Mouse (Mus musculus) T-cell, adult 2 months (primary cell): ENCODE results near the gene Lyg2.

Experiments used
- DNase-seq: peaks from one replicate; pipeline ENCODE4 v3.0.0; 2022; ENCODE audit warnings: low spot score

The Lyg2 gene

DNA sequence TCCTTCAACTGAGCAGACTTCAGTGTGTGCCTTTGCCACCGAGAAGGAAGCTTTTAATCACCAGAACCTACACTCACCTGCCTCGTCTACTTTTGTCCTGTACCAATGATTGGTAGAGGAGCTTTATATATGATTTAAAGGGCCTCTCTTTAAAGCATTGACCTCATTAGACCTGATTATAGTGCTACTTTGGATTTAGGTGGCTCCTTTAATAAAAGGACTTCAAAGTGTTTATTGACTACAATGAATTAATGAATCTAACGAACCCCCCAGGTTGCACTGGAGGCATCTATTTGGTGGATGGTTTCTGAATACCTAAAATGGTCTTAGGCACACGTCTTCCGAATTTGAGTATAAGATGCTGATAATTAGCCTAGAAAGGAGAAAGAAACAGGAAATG lies at the start of gene Lyg2:
TSS of gene Lyg2 (minus strand) at position 101 of the 400 bp plus-strand sequence.
- DNase-seq, result no peak

DNA sequence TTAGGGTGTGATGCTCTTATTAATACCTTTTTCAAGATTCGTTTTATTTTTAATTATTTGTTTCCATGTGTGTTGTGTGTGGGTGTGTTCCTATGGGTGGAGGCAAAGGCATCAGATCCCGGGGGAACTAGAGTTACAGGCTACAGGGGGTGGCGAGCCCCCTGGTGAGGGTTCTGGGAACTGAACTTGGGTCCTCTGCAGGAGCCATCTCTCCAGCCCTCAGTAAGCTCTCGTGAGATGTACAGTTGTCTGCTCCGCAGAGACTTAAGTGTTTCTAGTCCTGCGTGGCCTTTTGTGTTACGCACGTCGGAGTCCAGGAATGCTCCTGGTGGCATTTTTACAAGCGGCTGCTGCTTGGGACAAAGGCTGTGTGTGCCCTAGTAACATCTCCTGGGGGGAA lies 49.3 kb upstream of the Lyg2 start:
- no peak for DNase-seq

DNA sequence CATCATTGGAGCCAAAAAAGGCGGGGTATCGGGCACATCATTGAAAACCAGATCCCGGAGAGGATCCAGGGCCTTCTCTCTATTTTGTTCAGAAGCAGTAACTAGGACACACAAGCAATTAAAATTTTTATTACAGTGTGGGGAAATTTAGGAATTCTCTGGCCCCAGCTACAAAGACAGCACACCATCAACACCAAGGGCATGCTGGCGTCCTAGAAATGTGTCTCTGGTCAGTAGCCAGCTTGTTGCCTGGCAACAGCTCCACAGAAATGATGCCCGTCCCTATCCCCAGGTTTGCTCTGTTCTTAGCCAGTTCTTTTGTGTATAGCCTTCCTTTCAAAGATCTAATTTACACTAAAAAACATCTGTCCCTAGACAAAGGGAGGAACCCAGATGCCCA lies 43.2 kb upstream of the Lyg2 start:
- no peak for DNase-seq

DNA sequence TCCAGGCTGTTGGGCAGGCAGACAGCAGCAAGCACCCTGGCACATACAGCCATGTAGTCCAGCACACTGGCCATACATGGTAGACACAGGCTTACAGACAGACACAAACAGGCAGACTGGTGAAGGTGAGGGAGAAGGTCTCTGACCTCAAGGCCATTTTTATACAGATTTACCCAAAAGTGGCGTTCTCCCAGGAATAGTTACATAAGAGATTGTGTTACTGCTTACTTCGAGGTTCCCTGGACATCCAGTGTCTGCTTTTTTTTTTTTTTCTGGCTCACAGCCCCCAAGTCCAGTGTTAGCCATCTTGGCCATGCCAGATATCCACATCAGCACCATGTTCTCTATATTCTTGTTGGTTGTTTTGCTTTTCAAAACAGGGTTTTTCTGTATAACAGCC lies 42.2 kb upstream of the Lyg2 start:
- no peak for DNase-seq

DNA sequence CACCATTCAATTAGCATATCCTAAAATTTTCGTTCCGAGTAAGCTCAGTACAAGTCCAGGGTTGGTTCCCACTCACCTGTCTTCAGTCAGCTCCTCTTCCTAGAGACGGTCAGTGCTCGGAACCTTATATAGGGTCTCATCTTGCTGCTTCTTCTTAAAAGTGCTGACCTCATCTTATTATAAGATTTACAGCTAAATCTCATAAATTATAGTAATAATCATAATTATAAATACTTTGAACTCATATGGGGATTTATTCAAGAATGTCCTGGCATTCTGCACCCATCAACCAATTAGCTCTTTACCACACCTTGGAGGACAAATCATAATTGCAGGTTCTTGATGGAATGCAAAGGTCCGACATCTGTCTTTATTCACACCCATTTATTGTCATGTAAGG lies 41.4 kb upstream of the Lyg2 start, which contains the start of gene Lyg1:
TSS of gene Lyg1 (minus strand) at position 101 of the 400 bp plus-strand sequence.
- no peak for DNase-seq

DNA sequence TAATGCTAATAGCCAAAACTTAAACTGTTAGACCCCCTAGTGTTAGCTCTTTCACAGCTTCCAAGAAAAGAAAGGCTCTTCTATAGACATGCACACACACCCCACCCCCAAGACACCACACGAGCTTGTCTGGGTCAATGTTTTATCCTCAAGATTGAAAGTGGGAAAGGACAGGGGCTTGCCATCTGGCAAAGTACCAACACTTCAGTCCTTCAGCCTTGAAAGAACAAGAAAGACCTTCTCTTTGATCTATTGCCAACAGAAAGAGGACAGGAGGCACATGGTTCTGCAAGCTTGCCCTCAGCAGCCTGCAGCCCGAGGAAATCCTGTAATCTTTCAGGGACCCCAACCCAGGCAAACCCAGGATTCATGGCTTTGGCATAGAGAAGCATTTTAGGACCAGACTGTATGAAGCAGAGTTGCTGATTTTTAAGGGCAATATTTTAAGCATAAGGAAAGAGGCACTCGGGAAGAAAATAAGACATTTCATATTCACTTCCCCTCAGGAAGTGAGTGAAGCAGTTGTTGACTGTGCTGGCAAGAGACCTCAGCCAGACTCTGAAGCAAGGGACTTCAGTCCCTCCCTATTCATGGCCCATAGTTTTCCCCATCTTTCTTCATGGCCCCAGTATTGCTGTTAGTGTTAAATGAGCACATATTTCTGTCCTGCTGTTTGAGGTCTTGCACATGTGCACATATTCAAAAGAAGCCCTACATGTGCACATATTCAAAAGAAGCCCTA lies 40.6 kb upstream of the Lyg2 start:
- no peak for DNase-seq

DNA sequence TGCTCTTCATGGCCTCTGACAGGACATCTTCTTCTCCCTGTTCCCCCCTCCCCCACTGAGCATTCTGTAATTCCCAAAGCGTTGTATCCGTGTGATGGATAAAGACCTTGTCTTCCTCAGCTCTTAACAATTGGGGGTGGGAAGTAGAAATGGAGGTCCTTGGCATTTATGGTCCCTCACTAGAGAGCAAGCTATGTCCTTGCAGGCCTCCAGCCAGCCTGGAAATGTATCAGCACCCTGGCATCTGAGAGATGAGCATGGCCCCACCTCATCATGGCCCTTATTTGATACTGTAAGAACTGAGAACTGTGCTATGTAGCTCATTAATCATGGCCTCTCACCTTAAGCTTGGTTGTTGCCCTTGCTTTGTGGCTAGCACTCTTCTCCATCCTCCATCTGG lies 39.0 kb upstream of the Lyg2 start:
- DNase-seq, result no peak

DNA sequence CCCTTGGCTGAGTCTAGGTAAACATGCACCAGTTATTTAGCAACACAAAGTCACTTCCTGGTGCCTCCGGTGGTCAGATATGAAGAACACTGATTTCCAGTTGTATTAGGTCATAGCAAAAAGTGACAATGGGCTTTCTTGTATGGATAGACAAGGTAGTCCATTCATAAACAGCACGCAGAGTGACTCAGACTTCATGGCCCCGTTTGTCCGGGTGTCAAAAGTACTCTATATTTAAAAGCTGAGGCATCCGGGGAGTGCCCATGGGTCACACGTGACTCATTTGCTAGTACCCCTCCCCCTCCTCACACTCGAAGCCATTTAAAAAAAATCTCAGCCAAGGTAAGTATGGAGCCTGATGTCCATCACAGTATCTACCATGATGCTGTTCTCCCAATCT lies 38.5 kb upstream of the Lyg2 start:
- DNase-seq, result no peak

DNA sequence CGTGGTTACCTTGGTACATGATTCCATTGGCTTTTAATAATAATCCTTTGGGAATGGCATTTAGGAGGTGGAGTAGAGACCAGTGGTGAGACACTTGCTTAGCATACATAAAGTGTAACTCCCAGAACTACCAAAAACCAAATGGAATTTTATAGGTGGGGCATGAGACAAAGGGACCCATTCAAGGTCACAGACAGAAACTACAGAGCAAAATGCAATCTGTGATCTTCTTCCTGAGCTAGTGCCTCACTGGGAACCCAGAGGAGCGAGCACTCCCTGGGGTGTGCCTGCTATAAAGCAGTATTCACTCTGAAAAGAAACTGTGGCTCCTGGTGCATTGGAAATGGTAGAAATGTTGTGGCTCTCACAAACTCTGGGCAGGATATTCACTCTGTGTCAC lies 32.6 kb upstream of the Lyg2 start:
- no peak for DNase-seq

DNA sequence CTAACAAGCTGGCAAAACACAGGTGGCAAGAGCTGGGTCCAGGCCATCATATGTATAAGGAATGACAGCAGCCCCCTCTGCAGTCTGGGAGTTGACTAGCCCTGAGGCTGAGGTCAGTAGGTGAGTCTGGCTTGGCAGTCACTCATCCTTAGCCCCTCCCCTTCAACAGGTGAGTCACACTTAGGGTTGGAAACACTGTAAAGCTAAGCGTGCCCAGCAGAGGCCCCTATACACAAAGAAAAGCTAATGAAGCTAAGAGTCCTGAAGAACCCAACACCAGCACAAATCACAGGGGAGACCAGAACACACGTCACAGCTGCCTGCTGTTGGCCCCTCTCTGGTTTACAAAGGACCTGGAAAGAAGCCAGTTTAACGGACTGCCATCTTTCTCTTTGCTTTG lies 15.5 kb upstream of the Lyg2 start:
- no peak for DNase-seq

DNA sequence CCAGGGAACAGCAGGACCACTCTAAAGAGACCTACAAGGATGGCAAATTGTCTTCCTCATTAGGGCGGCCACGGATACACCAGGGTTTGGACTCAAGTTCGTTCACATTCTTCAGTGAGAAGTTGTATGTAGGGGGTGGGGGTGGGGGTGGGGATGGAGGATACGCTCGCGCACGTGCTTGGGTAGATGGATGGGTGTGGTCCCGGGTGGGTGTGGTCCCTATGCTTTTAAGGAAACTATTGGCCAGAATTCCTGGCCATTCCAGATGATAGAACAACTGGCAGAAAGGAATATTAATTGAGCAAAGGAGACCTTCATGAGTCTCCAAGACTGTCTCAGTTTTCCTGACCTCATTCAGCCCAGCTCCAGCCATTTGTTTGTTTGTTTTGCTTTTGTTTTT lies 9.7 kb upstream of the Lyg2 start:
- DNase-seq, result no peak

DNA sequence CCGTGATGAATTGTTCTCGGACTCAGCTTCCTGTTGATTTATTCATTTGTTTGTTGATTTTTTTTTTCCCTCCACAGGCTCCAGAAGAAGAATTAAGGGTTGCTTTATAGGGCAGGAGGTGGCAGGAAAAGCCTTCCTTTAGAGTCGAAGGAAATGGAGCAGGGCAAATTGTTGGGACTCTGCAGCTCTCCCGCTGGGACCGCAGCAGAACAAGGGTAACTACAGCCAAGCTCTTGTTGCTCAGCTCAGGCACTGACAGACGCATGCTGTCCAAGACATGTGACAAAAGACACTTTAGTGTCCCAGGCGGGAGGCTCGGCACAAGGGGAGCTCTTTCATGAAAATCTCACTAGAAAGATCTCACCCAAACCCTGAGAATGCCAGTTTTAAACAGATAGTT lies 6.2 kb upstream of the Lyg2 start:
- DNase-seq, result no peak

DNA sequence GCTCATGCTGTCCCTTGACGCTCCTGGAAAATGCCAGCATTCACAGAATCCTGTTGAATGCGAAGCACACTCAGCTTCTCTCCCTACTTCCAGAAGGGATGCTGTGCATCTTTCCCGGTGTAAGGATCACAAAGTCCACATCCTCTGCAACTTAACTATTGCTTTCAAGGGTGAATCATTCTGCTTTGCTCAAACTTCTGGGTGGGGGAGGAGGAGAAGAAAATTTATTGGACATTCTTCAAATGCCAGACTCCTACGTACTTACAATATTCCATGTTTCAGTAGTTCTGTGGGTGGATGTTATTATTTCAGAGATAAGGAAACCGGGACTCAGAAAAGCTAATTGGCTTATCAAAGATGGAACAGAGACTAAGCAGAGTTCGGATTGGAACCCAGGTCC lies 1.8 kb upstream of the Lyg2 start:
- DNase-seq, result no peak

DNA sequence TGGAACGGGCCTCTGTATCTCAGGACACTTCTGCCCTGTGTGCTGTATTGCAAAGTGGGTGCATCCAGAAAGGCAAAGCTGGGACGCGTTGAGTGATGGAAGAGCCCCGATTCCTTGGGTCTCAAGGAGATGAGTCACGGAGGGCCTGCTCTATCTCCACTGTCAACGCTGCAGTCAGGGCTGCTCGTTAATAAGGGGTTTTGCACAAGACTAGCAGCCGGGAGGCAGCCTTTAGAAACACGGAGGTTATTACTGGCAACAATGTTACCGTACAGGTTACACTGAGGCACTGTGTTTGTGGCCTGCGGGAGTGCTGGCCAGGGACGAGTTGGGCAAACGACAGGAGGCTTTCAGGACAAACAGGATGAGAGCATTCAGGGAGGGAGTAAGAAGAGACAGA lies 1.4 kb upstream of the Lyg2 start:
- DNase-seq, result no peak

DNA sequence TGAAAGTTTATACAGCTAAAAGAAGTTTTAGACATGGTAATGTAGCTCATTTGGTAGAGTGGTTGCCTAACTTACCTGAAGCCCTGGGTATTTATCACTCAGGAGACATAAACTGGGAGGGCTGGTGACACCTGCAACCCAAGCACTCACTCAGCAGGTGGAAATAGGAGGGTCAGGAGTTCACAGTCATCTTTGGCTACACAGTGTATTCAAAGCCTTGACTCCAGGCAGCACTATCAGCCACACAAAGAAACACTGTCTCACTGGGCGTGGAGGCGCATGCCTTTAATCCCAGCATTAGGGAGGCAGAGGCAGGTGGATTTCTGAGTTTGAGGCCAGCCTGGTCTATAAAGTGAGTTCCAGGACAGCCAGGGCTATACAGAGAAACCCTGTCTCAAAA lies 3.5 kb downstream of the Lyg2 start:
- DNase-seq, result no peak

DNA sequence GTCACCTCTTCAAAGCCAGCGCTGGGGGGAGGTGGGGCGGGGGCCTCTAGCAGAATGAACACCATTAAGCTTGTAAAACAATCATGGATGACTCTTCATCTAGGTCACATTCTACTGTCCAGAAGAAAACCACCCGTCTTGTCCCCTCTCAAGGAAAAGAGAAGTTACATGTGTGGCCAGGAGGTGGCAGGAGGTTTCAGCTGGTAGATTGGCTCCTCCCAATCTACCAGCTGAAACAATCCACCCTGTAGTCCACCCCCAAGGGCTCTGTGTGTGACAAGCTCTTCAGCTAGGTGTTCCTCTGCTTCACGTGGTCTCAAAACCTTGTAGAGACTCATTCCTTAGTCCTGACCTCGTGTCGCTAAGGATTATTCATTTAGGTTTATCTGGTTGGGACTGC lies 13.1 kb downstream of the Lyg2 start:
- no peak for DNase-seq

DNA sequence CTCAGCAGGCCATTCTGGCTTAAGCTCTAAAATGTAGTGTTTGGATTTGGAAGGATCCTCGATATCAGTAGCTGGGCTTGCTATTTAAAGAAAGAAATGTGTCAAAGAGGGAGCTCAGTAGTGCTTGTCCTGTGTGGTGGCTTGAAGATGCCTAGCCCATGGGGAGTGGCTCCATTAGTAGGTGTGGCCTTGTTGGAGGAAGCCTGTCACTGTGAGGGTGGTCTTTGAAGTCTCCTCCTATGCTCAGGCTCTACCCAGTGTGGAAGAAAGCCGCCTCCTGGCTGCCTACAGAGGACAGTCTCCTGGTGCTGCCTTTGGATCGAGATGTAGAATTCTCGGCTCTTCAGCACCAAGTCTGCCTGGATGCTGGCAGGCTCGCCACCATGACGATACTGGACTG lies 16.0 kb downstream of the Lyg2 start:
- no peak for DNase-seq

DNA sequence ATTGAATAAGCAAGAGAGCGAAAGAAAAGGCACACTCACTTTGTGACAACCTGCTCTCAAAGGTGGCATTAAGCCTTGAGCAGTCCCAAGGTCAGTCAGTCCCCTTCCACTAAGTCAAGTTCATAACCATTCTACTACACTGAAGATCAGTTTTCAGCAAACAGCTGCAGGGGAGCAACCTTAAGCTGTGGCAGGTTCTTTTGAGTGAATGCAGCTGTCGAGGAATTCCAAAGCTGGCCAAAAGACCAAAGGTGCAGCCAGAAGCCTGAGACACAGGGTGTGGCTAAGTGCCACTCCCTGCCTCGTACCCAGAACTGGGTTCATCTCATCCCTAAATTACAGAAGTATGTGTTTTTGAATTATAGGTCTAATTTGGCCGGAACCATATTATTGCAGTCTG lies 16.5 kb downstream of the Lyg2 start:
- DNase-seq, result no peak

DNA sequence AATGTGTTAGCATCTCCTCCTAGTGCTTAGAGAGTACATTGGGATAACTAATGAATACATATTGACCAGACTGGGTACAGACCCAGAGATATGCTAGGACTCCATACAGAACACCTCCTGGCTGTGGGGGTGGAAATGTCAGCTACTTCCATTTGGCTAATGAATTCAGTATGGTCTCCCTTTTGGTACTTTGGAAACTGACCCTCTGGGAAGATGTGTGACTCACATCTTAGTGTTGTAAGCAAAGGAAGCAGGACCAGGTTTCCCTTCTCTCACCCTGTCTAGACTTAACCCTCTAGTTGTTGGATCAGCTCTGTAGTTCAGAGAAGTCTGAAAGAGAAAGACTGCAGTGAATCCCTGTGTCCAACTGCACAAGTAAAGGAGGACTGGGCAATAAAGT lies 21.7 kb downstream of the Lyg2 start:
- no peak for DNase-seq

DNA sequence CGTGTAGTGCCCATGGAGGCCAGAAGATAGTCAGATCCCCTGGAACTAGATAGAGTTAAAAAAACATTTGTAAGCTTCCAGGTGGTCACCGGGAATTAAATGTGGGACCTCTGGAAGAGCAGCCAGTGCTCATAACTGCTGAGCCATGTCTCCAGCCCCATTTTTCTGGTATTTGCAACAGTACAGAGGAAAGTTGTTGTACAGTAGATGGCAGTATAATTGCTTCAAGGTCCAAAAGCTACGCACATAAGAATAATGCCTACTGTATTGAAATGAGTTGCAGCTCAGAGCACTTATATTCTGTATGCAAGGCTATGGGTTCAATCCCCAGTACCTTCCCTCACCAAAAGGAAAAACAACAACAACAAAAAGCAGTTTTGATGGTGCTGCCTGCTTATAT lies 24.9 kb downstream of the Lyg2 start:
- DNase-seq, result no peak

DNA sequence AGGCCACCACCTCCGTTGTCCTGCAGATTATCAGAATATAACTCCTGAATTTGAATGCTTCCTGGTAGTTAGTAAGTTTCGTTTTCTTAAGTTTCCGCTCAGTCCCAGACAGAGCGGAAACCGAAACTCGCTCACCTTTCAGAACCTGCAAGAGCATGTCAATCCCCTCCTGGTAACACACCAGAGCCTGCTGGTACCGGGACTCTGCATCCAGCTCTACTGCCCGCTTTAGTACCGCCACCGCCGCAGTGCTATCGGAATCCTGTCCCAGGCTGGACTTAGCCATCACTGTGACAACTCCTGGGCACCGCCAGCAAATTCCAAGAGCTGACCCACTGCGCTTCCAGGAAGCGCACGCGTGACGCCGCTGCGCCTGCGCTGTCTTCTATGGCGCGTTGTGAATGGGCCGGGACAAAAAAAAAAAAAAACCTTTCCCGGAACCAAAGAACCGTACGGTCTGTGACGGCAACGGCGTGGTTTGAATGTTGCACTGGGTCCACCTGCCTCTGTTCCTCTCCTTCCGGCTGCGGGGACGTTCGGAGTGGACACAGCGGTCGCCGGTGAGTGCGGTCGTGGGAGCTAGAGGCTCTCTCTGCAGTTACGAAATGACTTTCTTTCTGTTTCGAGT lies 26.2 kb downstream of the Lyg2 start, which contains the start of the genes Mitd1 and Mrpl30:
TSS of gene Mitd1 (minus strand) at position 387 of the 628 bp plus-strand sequence.
TSS of gene Mrpl30 (plus strand) at position 453 of the 628 bp plus-strand sequence.
- DNase-seq, result peak; percentile 87

DNA sequence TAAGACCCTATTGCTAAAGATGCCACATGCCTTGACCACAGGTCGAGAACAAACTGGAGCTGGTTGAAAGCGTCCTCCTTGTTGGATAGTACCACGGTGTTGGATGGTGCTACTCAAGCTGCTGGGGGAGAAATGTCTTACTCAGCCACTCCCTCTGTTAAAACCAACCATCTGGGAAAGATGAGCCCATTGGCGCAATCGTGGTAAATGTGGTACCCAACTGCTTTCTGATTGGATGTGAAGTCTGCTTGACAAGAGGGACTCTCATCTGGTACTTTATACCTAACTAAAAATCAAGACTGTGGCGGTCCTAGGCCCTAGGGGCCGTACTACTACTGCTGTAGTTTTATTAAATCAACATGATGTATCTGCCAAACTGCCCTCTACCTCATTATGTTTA lies 27.1 kb downstream of the Lyg2 start:
- no peak for DNase-seq

DNA sequence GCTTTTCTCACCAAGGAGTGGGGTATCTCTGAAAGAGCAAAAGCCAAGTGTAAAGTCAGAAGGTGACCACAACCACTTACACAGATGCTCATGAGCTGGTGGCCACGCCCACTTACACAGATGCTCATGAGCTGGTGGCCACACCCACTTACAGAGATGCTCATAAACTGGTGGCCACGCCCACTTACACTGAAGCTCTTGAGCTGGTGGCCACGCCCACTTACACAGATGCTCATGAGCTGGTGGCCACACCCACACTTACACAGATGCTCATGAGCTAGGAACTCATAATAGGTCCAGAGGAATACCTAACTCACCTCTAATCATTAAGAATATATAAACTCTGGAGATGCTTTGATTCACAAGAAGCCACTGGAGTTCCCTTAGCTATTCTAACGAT lies 31.8 kb downstream of the Lyg2 start:
- peak; percentile 33 for DNase-seq

DNA sequence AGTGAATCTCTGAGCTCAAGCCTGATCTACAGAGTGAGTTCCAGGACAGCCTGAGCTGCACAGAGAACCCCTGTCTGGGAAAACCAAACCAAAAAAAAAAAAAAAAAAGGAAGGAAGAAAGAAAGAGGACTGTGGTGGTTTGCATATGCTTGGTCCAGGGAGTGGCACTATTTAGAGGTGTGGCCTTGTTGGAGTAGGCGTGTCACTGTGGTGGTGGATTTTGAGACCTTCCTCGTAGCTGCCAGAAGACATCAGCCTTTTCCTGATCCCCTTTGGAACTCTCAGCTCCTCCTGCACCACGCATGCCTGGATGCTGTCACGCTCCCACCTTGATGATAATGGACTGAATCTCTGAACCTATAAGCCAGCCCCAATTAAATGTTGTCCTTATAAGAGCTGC lies 32.9 kb downstream of the Lyg2 start:
- no peak for DNase-seq
